Mouse (Mus musculus): ENCODE measurements at regions not wholly inside any gene's neighbourhood (a gene's known extent, or its start where the extent isn't known, plus 50 kb on each side); places are given as distances from the start of the nearest gene placed in this dataset.
"Not testable (repeated sequence)": the region's sequence is repeated elsewhere in the genome, so short reads cannot be mapped to it uniquely, and the experiment has no call there.

- DNase-seq = no peak
Measured at GRCm38 (mm10) chr1:81652990-81653717, 576.4 kb downstream of the Nyap2 start.

GRCm38 (mm10) chr1:81661245-81661644, 571.7 kb upstream of the Gm9747 start:
- no peak for DNase-seq

GRCm38 (mm10) chr1:81671142-81671541, 561.8 kb upstream of the Gm9747 start:
- no peak for DNase-seq

- DNase-seq = no peak
Measured at GRCm38 (mm10) chr1:81671725-81672124, 561.2 kb upstream of the Gm9747 start.

GRCm38 (mm10) chr1:81675576-81676342, 557.2 kb upstream of the Gm9747 start:
- no peak for DNase-seq

- DNase-seq = no peak
Measured at GRCm38 (mm10) chr1:81677768-81678400, 555.0 kb upstream of the Gm9747 start.

GRCm38 (mm10) chr1:81696129-81696528, 536.8 kb upstream of the Gm9747 start:
- no peak for DNase-seq

- no peak for DNase-seq
Measured at GRCm38 (mm10) chr1:81709169-81709568, 523.7 kb upstream of the Gm9747 start.

- DNase-seq = no peak
Measured at GRCm38 (mm10) chr1:81717091-81717490, 515.8 kb upstream of the Gm9747 start.

- DNase-seq = no peak
Measured at GRCm38 (mm10) chr1:81718233-81718632, 514.7 kb upstream of the Gm9747 start.

- no peak for DNase-seq
Measured at GRCm38 (mm10) chr1:81724859-81725258, 508.1 kb upstream of the Gm9747 start.

GRCm38 (mm10) chr1:81726268-81727132, 506.4 kb upstream of the Gm9747 start:
- DNase-seq = no peak

- DNase-seq = no peak
Measured at GRCm38 (mm10) chr1:81737111-81737833, 495.6 kb upstream of the Gm9747 start.

- no peak for DNase-seq
Measured at GRCm38 (mm10) chr1:81738384-81738783, 494.5 kb upstream of the Gm9747 start.

- DNase-seq = no peak
Measured at GRCm38 (mm10) chr1:81739392-81739791, 493.5 kb upstream of the Gm9747 start.

GRCm38 (mm10) chr1:81739981-81740380, 492.9 kb upstream of the Gm9747 start:
- DNase-seq = peak; percentile 1

GRCm38 (mm10) chr1:81741882-81742281, 491.0 kb upstream of the Gm9747 start:
- DNase-seq = not testable (repeated sequence)

GRCm38 (mm10) chr1:81744524-81744923, 488.4 kb upstream of the Gm9747 start:
- peak; percentile 4 for DNase-seq

- DNase-seq = no peak
Measured at GRCm38 (mm10) chr1:81745024-81745960, 487.6 kb upstream of the Gm9747 start.

- no peak for DNase-seq
Measured at GRCm38 (mm10) chr1:81746013-81746412, 486.9 kb upstream of the Gm9747 start.

GRCm38 (mm10) chr1:81747025-81747424, 485.9 kb upstream of the Gm9747 start:
- no peak for DNase-seq
